Mouse (Mus musculus): Measurements from ENCODE around the gene Arntl2.
"Not testable (repeated sequence)": the region's sequence is repeated elsewhere in the genome, so short reads cannot be mapped to it uniquely, and the experiment has no call there.

Gene Arntl2

DNA sequence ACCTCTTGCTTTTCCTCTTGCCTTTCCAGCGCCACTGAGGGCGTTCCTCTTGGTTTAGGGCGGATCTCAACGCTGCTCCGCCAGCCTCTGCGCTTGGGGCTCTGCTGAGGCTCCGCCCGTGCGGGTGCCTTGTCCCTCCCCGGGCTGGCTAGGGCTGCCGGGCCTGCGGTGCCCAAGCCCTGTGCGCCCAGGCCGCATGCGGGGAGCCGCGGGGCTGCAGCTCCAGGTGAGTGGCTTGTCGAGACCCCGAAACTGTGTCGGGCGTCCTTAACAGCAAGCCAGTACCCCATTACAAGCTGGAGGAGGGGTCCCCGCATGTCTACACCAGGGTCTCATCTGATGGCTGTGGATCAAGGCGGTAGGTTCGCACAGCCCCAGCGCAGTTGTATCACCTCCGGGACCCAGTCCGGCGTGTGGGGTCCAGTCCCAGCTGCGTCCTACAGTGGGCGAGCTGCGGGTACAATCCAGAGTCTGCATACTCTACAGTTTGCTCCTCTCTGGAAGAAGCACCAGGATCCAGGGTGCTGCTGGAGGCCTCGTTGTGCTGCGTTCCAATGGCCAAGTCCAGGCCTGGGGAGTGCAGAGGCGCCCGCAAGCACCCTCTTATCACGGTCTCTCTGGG lies at the start of gene Arntl2:
Gene Arntl2 (plus strand): TSS at position 132 of the 622 bp plus-strand sequence.
- DNase-seq: peak; percentile 35

- DNase-seq: no peak
Observed at GRCm38 (mm10) chr6:146746577-146746976, 49.3 kb upstream of the Arntl2 start.

DNA sequence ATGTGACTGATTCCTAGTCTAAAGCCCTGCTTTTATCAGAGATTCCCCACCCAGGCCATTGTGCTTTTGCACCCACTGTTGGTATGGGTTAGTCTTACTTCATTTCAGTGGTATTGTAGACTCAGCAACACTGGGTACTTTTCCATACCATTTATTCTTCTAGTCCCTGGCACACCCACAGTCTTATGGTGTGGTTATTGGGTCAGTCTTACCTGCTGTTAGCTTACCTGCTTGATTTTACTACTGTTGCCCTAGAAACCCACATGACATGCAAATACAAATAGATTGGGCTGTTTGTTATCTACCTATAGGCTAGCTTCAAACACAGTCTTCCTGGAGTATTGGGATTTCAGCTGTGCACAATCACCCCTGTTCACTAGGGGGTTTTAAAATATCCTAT lies 48.8 kb upstream of the Arntl2 start:
- no peak for DNase-seq

DNA sequence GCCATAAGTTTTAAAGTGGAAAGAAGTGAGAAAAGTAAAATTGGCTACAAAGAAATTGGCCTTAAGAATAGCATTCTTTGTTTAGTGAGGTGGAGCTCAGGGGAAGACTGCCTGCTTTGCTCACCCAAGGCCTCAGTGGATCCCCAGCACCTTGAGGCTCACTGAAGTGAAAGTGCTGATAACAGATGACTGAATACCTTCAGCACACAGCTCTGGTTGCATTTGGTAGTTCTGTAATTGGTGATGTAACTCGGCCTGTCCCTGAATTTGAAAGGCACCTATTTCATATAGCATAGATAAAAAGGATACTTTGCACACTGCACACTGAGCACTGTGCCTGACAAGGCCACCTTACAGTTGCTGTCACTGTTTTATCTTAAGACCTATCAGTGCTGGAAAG lies 47.6 kb upstream of the Arntl2 start:
- no peak for DNase-seq

DNA sequence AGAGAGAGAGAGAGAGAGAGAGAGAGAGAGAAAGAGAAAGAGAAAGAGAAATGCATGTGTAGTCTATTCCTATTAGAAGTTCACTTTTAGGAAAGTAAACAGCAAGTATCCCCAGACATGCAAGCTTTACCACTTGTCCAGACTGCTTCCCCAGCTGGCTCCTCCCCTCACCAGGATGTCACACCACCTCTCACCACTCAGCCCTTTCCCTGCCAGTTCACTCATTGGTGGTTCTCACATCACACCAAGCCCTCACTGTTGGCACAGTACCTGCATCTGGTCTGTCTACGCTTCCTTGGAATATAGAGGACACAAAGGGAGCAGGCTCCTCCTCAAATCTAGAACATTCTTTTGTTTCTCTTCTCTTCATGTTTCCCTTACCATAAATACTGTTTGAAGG lies 44.2 kb upstream of the Arntl2 start:
- DNase-seq: no peak

GRCm38 (mm10) chr6:146752178-146752577 lies 43.7 kb upstream of the Arntl2 start:
- no peak for DNase-seq

GRCm38 (mm10) chr6:146752612-146753011 lies 43.2 kb upstream of the Arntl2 start:
- no peak for DNase-seq

- DNase-seq: no peak
Observed at GRCm38 (mm10) chr6:146753560-146754160, 42.2 kb upstream of the Arntl2 start.

GRCm38 (mm10) chr6:146755136-146755535 lies 40.7 kb upstream of the Arntl2 start:
- DNase-seq: no peak

- no peak for DNase-seq
Observed at GRCm38 (mm10) chr6:146755679-146756078, 40.2 kb upstream of the Arntl2 start.

DNA sequence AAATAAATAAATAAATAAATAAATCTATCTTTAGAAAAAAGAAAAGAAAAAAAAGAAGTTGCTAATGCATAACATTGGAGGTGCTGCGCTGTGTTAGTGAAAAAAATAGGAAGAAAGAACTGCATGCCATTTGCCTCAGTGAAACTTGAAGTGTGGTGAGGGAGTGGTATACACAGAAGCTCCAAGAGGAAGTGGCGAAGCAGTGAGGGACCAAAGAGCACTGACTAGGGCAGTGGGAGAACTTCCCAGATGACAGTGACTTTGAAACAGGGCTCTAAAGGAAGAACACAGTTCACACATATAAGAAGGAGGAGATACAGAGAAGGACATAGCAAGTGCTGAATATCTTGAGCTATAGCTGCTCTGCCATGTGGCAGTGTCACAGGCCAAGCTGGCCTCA lies 36.8 kb upstream of the Arntl2 start:
- DNase-seq: no peak

DNA sequence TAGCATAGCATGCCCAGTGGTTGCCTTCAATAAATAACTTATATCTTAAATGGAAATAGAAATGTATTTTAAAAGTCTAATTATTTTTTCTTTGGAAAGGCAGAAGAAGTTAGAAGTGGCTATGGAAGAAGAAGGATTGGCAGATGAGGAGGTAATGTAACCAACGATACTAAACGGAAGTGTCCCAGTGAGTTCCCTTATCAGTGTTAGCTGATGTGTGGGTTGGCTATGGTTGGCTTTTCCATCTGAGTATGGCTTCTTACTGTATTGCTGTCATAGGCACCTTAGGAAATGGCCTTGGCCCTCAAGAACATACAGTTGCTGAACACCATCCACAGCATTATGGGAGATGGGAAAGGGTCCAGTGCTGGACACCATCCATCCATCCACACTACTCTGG lies 35.8 kb upstream of the Arntl2 start:
- DNase-seq: no peak

- DNase-seq: no peak
Observed at GRCm38 (mm10) chr6:146760736-146761135, 35.1 kb upstream of the Arntl2 start.

GRCm38 (mm10) chr6:146762264-146762898 lies 33.5 kb upstream of the Arntl2 start:
- DNase-seq: no peak

DNA sequence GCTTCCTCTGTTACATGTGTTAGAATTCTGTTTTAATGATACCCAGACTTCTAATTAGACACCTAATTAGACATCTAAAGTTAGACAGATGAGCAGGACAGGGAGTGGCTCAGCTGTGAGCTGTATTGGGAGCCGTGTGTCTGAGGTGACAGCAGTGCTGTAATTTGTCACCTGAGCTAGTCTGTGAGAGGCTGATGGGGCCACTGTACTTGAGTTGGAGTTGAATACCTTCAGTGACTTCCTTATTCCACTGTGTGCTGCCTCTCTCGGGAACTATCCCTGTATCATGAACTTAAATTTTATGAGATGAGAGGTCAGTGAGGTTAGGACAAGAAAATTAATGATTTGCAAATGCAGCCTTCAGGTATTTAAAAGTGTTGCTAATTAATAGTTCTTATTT lies 31.3 kb upstream of the Arntl2 start:
- DNase-seq: no peak

- no peak for DNase-seq
Observed at GRCm38 (mm10) chr6:146765270-146765669, 30.6 kb upstream of the Arntl2 start.

GRCm38 (mm10) chr6:146768813-146769404 lies 26.9 kb upstream of the Arntl2 start:
- DNase-seq: no peak

GRCm38 (mm10) chr6:146770005-146770745 lies 25.7 kb upstream of the Arntl2 start:
- DNase-seq: no peak

DNA sequence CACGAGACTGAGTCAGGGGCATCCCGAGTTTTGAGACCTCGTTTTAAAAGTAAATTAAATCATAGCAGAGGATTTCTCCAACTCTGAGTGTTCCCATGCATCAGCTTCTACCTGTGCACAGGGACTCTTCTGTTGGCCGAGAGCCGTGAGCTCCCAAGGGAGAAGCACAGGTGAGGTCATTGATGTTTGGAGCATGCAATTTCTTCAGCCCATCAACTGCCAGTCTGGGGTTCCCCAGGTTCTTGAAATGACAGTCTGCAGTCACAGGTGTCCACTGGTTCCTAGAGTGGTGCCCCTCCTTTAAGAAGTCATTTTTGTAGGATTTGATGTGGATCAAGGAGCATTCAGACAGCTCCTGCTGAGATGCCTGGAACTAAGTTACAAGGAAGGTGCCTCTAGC lies 25.0 kb upstream of the Arntl2 start:
- DNase-seq: no peak

DNA sequence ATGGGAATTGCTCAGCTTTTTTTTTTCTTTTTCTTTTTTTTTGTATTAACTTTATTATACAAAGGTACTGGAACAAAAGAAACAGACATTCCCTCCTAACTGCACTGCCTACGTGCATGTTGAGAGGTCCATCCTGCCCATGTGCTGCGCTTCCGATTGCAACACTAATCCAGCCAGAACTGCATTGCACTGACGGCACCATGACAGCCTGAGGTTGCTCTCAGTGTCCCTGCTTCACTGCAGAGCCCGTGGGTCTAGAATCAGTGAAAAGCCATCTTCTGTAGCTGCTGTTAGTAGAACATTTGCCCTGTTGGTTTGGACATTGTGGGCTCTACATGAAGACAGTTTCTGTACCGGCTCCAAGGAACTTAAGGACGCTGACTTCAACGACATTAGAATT lies 20.0 kb upstream of the Arntl2 start:
- not testable (repeated sequence) for DNase-seq

GRCm38 (mm10) chr6:146776610-146777389 lies 19.1 kb upstream of the Arntl2 start:
- DNase-seq: no peak

GRCm38 (mm10) chr6:146778055-146778454 lies 17.8 kb upstream of the Arntl2 start:
- no peak for DNase-seq

DNA sequence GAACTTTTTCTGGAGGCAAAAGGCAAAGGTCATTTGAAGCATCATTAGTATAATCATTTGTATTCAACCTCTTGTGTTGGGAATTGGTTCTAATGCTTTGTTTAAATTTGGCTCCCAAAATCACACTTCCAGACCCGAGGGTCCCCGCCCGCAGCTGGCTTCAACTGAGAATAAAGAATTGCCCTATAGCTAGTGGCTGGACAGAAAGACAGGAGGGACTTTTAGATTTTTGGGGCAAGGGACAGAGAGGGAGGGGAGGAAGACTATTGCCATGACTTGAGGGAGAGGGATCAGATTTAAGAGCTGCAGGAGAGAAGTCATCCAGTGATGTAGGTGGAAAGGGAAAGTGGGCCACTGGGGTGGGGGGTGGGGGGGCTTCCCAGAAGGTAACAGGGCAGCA lies 14.3 kb upstream of the Arntl2 start:
- DNase-seq: no peak

Measured in cerebellum, adult 11 months (tissue).